In genomic region chr2:69043431-69044118, GRCm38 (mm10) we compare ENCODE assay signal across 7 mouse cellular contexts.
DNase-seq lines count a peak whose midpoint lies in the region; ATAC-seq and TF ChIP-seq lines count a peak whose summit lies in the region.

No protein-coding gene starts in this region.

- no peak overlapping the region for H3K4me2 ChIP-seq in lung, embryonic 14.5 days
- H3K4me2 ChIP-seq in neural tube, embryonic 15.5 days = no peak overlapping the region

- TF ChIP-seq RAD21 in MEL (IDR thresholded peaks at IDR 0.05; ENCODE audit: low read depth, low read length) = no peak

- TF ChIP-seq EP300 in MEL (IDR thresholded peaks at IDR 0.05; ENCODE audit: low read depth in 1 of 2, low read length in 2 of 2) = no peak

- H3K36me3 ChIP-seq in MEL (ENCODE audit: control insufficient read depth in 1 of 2, insufficient read depth in 2 of 2, low read length in 2 of 2) = no peaks in the 10 kb centered on the region
- H3K36me3 ChIP-seq in lung, embryonic 14.5 days (ENCODE audit: insufficient read depth) = no peaks in the 10 kb centered on the region
- no peaks in the 10 kb centered on the region for H3K36me3 ChIP-seq in neural tube, embryonic 15.5 days

- intact Hi-C loops in gastrocnemius, postnatal 14 days (cut with DNase I; ENCODE audit: low total_unique reads) = no loop called here

- ATAC-seq in lung, embryonic 14.5 days (ENCODE audit: insufficient read depth) = peak; percentile 47; the same call in 1 of the 2 replicates
- peak; percentile 71 for ATAC-seq in neural tube, embryonic 15.5 days (ENCODE audit: low FRiP score)

- H3K27ac ChIP-seq in MEL (ENCODE audit: control insufficient read depth, low read depth, low read length) = no peak overlapping the region
- no peak overlapping the region for H3K27ac ChIP-seq in cerebellum, adult 2 months (ENCODE audit: insufficient read depth, low read length)
- H3K27ac ChIP-seq in lung, embryonic 14.5 days (ENCODE audit: low read depth) = no peak overlapping the region
- H3K27ac ChIP-seq in neural tube, embryonic 15.5 days (replicated peaks) = 0 out of 2 replicates have a peak overlapping the region, but pooled peaks have one; percentile 24

- no peak overlapping the region for H3K9ac ChIP-seq in MEL (ENCODE audit: control insufficient read depth, low read depth, low read length, poor library complexity, severe bottlenecking)
- no peak overlapping the region for H3K9ac ChIP-seq in lung, embryonic 14.5 days
- no peak overlapping the region for H3K9ac ChIP-seq in neural tube, embryonic 15.5 days (replicated peaks)

- H3K9me3 ChIP-seq in MEL (replicated peaks; ENCODE audit: insufficient read depth, low read length) = no peaks in the 10 kb centered on the region
- H3K9me3 ChIP-seq in lung, embryonic 14.5 days (ENCODE audit: low read depth, low read length) = no peaks in the 10 kb centered on the region
- H3K9me3 ChIP-seq in neural tube, embryonic 15.5 days (replicated peaks) = no peaks in the 10 kb centered on the region

- no peaks in the 10 kb centered on the region; a peak in 1 of 4 replicates for H3K27me3 ChIP-seq in MEL (ENCODE audit: control insufficient read depth in 1 of 2, insufficient read depth in 2 of 2, low read length in 2 of 2)
- no peaks in the 10 kb centered on the region for H3K27me3 ChIP-seq in cerebellum, adult 2 months (ENCODE audit: control insufficient read depth, insufficient read depth, low read length)
- H3K27me3 ChIP-seq in lung, embryonic 14.5 days (ENCODE audit: insufficient read depth, low read length) = no peaks in the 10 kb centered on the region
- H3K27me3 ChIP-seq in neural tube, embryonic 15.5 days (replicated peaks) = no peaks in the 10 kb centered on the region

- H3K79me2 ChIP-seq in MEL (ENCODE audit: control insufficient read depth, insufficient read depth, low read length, poor library complexity) = no peaks in the 10 kb centered on the region

- WGBS in cerebellum, adult 2 months = 75% methylated on average over 4 of the region's 4 CpGs
- 89% methylated on average over 4 of the region's 4 CpGs for WGBS in lung, embryonic 14.5 days
- WGBS in neural tube, embryonic 15.5 days = 44% methylated on average over 4 of the region's 4 CpGs

- TF ChIP-seq CTCF in MEL (IDR thresholded peaks at IDR 0.05 in 2 of 3, conservative IDR thresholded peaks at IDR 0.05 in 1 of 3; ENCODE audit: control insufficient read depth in 1 of 3, insufficient read depth in 1 of 3, low read depth in 2 of 3, low read length in 3 of 3, poor library complexity in 1 of 3, severe bottlenecking in 1 of 3) = no peak
- peak; percentile 81 for TF ChIP-seq CTCF in cerebellum, adult 2 months (IDR thresholded peaks at IDR 0.05; ENCODE audit: borderline replicate concordance, insufficient read depth, low read depth, low read length)
- TF ChIP-seq CTCF in lung, embryonic 14.5 days (IDR thresholded peaks at IDR 0.05; ENCODE audit: low read depth) = peak; percentile 85

- peak; percentile 82 for DNase-seq in CD4-positive, CD25-positive, alpha-beta regulatory T cell, adult 2 months (ENCODE audit: low read depth, low spot score)
- peak; percentile 6 for DNase-seq in MEL (ENCODE audit: low read depth, low spot score)
- DNase-seq in cerebellum, adult 2 months = peak; percentile 61 to 65
- peak; percentile 11 for DNase-seq in gastrocnemius, postnatal 14 days
- DNase-seq in kidney, adult 9 months = peak; percentile 65
- DNase-seq in lung, embryonic 14.5 days = peak; percentile 83

- H3K4me3 ChIP-seq in MEL (ENCODE audit: control insufficient read depth in 1 of 2, insufficient read depth in 1 of 2, low read depth in 2 of 2, low read length in 2 of 2) = no peak overlapping the region
- no peak overlapping the region for H3K4me3 ChIP-seq in cerebellum, adult 2 months (replicated peaks; ENCODE audit: insufficient read depth, low read depth, low read length)
- no peak overlapping the region for H3K4me3 ChIP-seq in lung, embryonic 14.5 days (ENCODE audit: low read depth, low read length)
- no peak overlapping the region for H3K4me3 ChIP-seq in neural tube, embryonic 15.5 days (replicated peaks)

- no peaks in the 10 kb centered on the region for H3K4me1 ChIP-seq in MEL (ENCODE audit: control insufficient read depth in 1 of 2, insufficient read depth in 2 of 2, low read length in 2 of 2)
- H3K4me1 ChIP-seq in cerebellum, adult 2 months (ENCODE audit: control insufficient read depth, insufficient read depth, low read length) = peaks cover 10% of the 10 kb centered on the region
- H3K4me1 ChIP-seq in lung, embryonic 14.5 days (ENCODE audit: insufficient read depth) = no peaks in the 10 kb centered on the region
- H3K4me1 ChIP-seq in neural tube, embryonic 15.5 days = peaks cover 22% of the 10 kb centered on the region

- no peak for TF ChIP-seq POLR2A in MEL (IDR thresholded peaks at IDR 0.05; ENCODE audit: control insufficient read depth in 1 of 2, insufficient read depth in 1 of 2, low read depth in 1 of 2, low read length in 2 of 2, poor library complexity in 1 of 2)
- no peak for TF ChIP-seq POLR2A in cerebellum, adult 2 months (IDR thresholded peaks at IDR 0.05; ENCODE audit: borderline replicate concordance, insufficient read depth, low read length)

TF ChIP-seq in MEL, 35 proteins besides CTCF, POLR2A, EP300 and RAD21:
- TF ChIP-seq POLR2AphosphoS5 (IDR thresholded peaks at IDR 0.05; ENCODE audit: borderline replicate concordance, low read depth, low read length) (no peak), E2F4 (IDR thresholded peaks at IDR 0.05; ENCODE audit: borderline replicate concordance, low read depth, low read length) (no peak), BHLHE40 (IDR thresholded peaks at IDR 0.05; ENCODE audit: borderline replicate concordance, low read depth, low read length) (no peak), TAL1 (IDR thresholded peaks at IDR 0.05; ENCODE audit: low read length) (no peak), USF1 (IDR thresholded peaks at IDR 0.05; ENCODE audit: low read depth, low read length) (no peak), HCFC1 (IDR thresholded peaks at IDR 0.05; ENCODE audit: low read depth, low read length) (no peak), GATA1 (IDR thresholded peaks at IDR 0.05; ENCODE audit: low read depth, low read length) (no peak), GABPA (IDR thresholded peaks at IDR 0.05; ENCODE audit: low read depth, low read length) (no peak), CHD2 (IDR thresholded peaks at IDR 0.05; ENCODE audit: low read length) (no peak), ZNF384 (IDR thresholded peaks at IDR 0.05; ENCODE audit: low read depth, low read length) (no peak), SMC3 (IDR thresholded peaks at IDR 0.05; ENCODE audit: low read depth, low read length) (no peak), KAT2A (conservative IDR thresholded peaks at IDR 0.05; ENCODE audit: low read depth, low read length) (no peak), MAX (IDR thresholded peaks at IDR 0.05; ENCODE audit: low read length) (no peak), CHD1 (IDR thresholded peaks at IDR 0.05; ENCODE audit: low read depth, low read length) (no peak), NELFE (IDR thresholded peaks at IDR 0.05; ENCODE audit: low read depth, low read length) (no peak), NRF1 (IDR thresholded peaks at IDR 0.05; ENCODE audit: insufficient read depth, low read depth, low read length, poor library complexity, severe bottlenecking) (no peak)

Comparison
In these comparisons a context has a peak if more than half of its experiments do, and no peak if none do; other contexts are left out.
1. DNase-seq: peak in every context shown above with its lines; median percentile 83 in lung, embryonic 14.5 days; 82 in CD4-positive, CD25-positive, alpha-beta regulatory T cell, adult 2 months; 65 in kidney, adult 9 months; 63 in cerebellum, adult 2 months; 11 in gastrocnemius, postnatal 14 days; 6 in MEL.
2. CTCF ChIP-seq: peak in cerebellum, adult 2 months (single experiment) and lung, embryonic 14.5 days (single experiment); none in MEL (0 of 3).